Mouse (Mus musculus): ENCODE results near the gene Slit3.

The Slit3 gene

GRCm38 (mm10) chr11:35480146-35480545, 359.1 kb downstream of the Slit3 start:
- DNase-seq: no peak

GRCm38 (mm10) chr11:35481611-35482363, 360.8 kb downstream of the Slit3 start:
- DNase-seq: no peak

- DNase-seq: no peak
Observed at GRCm38 (mm10) chr11:35487966-35488365, 366.9 kb downstream of the Slit3 start.

- no peak for DNase-seq
Observed at GRCm38 (mm10) chr11:35491701-35492100, 370.7 kb downstream of the Slit3 start.

- no peak for DNase-seq
Observed at GRCm38 (mm10) chr11:35496874-35497273, 375.9 kb downstream of the Slit3 start.

- no peak for DNase-seq
Observed at GRCm38 (mm10) chr11:35497961-35498360, 376.9 kb downstream of the Slit3 start.

- DNase-seq: no peak
Observed at GRCm38 (mm10) chr11:35502128-35502527, 381.1 kb downstream of the Slit3 start.

- no peak for DNase-seq
Observed at GRCm38 (mm10) chr11:35504051-35504450, 383.0 kb downstream of the Slit3 start.

GRCm38 (mm10) chr11:35504916-35505315, 383.9 kb downstream of the Slit3 start:
- DNase-seq: no peak

GRCm38 (mm10) chr11:35505316-35505715, 384.3 kb downstream of the Slit3 start:
- DNase-seq: no peak

- DNase-seq: no peak
Observed at GRCm38 (mm10) chr11:35505817-35506216, 384.8 kb downstream of the Slit3 start.

- DNase-seq: no peak
Observed at GRCm38 (mm10) chr11:35507781-35508390, 386.9 kb downstream of the Slit3 start.

- DNase-seq: no peak
Observed at GRCm38 (mm10) chr11:35512686-35513085, 391.7 kb downstream of the Slit3 start.

- DNase-seq: no peak
Observed at GRCm38 (mm10) chr11:35513343-35513742, 392.3 kb downstream of the Slit3 start.

- DNase-seq: no peak
Observed at GRCm38 (mm10) chr11:35522802-35523452, 401.9 kb downstream of the Slit3 start.

GRCm38 (mm10) chr11:35523773-35524172, 402.7 kb downstream of the Slit3 start:
- no peak for DNase-seq

- DNase-seq: no peak
Observed at GRCm38 (mm10) chr11:35526219-35526762, 405.3 kb downstream of the Slit3 start.

GRCm38 (mm10) chr11:35527816-35528462, 406.9 kb downstream of the Slit3 start:
- no peak for DNase-seq

GRCm38 (mm10) chr11:35535027-35535426, 414.0 kb downstream of the Slit3 start:
- no peak for DNase-seq

GRCm38 (mm10) chr11:35537128-35538088, 416.4 kb downstream of the Slit3 start:
- no peak for DNase-seq

GRCm38 (mm10) chr11:35542731-35543130, 421.7 kb downstream of the Slit3 start:
- DNase-seq: no peak
